9 mouse cellular contexts compared by ENCODE assay signal in the genomic region with DNA sequence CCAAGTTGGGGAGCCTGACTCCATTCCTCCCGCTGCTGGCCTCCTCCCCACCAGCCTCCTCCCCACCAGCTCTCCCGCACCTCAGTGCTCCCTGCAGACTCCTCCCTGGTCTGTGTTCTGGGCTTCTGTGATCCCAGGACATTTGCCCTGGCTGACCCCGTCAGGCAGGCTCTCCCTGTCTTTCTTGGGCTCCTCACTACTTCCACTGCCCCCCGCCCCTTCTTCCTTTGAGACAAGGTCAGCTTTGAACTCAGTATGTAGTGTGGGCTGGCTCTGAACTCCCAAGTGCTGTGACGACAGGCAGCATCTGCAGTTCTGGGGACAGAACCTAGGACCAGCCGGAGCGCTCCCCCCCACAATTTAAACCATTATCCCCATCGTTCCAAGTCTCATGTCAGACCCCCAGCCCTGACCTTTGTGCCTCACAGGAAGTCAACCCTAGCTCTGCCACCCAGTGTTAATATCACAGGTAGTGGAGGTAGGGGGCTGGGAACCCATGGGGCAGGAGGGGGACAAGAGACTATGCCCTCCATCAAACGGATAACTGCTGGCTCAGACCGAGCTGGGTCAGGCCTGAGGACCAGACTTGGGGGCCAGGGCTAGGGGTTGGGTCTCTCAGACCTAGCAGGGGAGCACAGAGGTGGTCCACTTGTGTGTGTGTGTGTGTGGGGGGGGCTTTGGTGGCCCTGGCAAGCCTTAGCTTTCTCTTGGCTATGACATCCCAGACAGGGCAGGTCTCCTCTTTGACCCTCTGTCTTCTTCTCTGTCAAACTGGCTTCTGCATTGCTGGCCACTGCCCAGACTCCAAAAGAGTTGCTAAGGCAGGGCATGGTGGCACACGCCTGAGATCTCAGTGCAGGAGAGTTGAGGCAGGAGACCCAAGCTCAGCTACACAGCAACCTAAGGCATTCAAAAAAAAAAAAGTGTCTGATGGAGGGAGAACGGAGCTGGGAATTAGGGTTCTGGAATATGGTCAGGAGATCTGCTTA. TPM values are rescaled to one million over a fixed set of nuclear protein-coding genes. Genes with fewer than 3 reads are reported as not detected.
DNase-seq lines count a peak whose midpoint lies in the region; ATAC-seq and TF ChIP-seq lines count a peak whose summit lies in the region.
"Had no signal": no experiment of that assay in that cellular context is flagged by ENCODE, and none has a peak within 500 bp of the region (broad histone marks: within the 10 kb centered on the region; RNA-seq: fewer than 3 reads in every experiment).

No protein-coding gene starts in this region.

- H3K27me3 ChIP-seq in embryonic facial prominence, embryonic 10.5 days (replicated peaks; ENCODE audit: low read depth, poor library complexity, severe bottlenecking): peaks cover 54% of the 10 kb centered on the region
- H3K27me3 ChIP-seq in liver, embryonic 14.5 days (ENCODE audit: control insufficient read depth, insufficient read depth, low read length): no peaks in the 10 kb centered on the region

- peaks cover 4% of the 10 kb centered on the region; the same call in 1 of the 2 replicates for H3K36me3 ChIP-seq in embryonic facial prominence, embryonic 10.5 days (replicated peaks)
- H3K36me3 ChIP-seq in liver, embryonic 14.5 days (replicated peaks; ENCODE audit: control insufficient read depth, insufficient read depth, low read depth): no peaks in the 10 kb centered on the region

- H3K4me1 ChIP-seq in embryonic facial prominence, embryonic 10.5 days: peaks cover 80% of the 10 kb centered on the region
- H3K4me1 ChIP-seq in liver, embryonic 14.5 days (replicated peaks; ENCODE audit: control insufficient read depth in 2 of 2, insufficient read depth in 2 of 2, low read length in 1 of 2): peaks cover 2 to 8% of the 10 kb centered on the region in 2 experiments; a peak in 2 of 4 replicates

- peak overlapping the region; percentile 90 for H3K27ac ChIP-seq in embryonic facial prominence, embryonic 10.5 days (replicated peaks)
- H3K27ac ChIP-seq in liver, embryonic 14.5 days: no peak overlapping the region

- peak overlapping the region; percentile 60 for H3K4me3 ChIP-seq in embryonic facial prominence, embryonic 10.5 days
- H3K4me3 ChIP-seq in liver, embryonic 14.5 days (ENCODE audit: insufficient read depth in 1 of 2, low read depth in 2 of 2, low read length in 2 of 2): peak overlapping the region in 1 of 2 experiments; percentile 33; a peak in 1 of 4 replicates

- TF ChIP-seq CTCF in liver, embryonic 14.5 days (IDR thresholded peaks at IDR 0.05; ENCODE audit: low read depth): no peak

- WGBS in embryonic facial prominence, embryonic 10.5 days: 38% methylated on average over 12 of the region's 12 CpGs
- 43% methylated on average over 12 of the region's 12 CpGs for WGBS in liver, embryonic 14.5 days (ENCODE audit: insufficient replicate concordance)

- intact Hi-C loops in heart, postnatal 14 days (cut with DNase I): no loop called here

- no peaks in the 10 kb centered on the region for H3K9me3 ChIP-seq in embryonic facial prominence, embryonic 10.5 days
- H3K9me3 ChIP-seq in liver, embryonic 14.5 days (ENCODE audit: control insufficient read depth, low read length): no peaks in the 10 kb centered on the region

- no peak overlapping the region for H3K9ac ChIP-seq in liver, embryonic 14.5 days (replicated peaks)

- peak overlapping the region; percentile 56 for H3K4me2 ChIP-seq in liver, embryonic 14.5 days (ENCODE audit: low read depth)

- no peak for ATAC-seq in liver, embryonic 14.5 days (ENCODE audit: insufficient read depth)

- no peak for TF ChIP-seq EP300 in liver, embryonic 14.5 days (IDR thresholded peaks at IDR 0.05; ENCODE audit: low read depth)

- peak; percentile 35 for DNase-seq in kidney, adult 11 months
- DNase-seq in kidney, adult 9 months: no peak
- DNase-seq in embryonic facial prominence, embryonic 10.5 days (ENCODE audit: low spot score): no peak
- peak; percentile 6 to 10 for DNase-seq in heart, postnatal 14 days
- DNase-seq in liver, embryonic 14.5 days (ENCODE audit: low read depth in 3 of 3, low spot score in 3 of 3): no peak
- DNase-seq in ovary, postnatal 10 days (ENCODE audit: low spot score): no peak
- DNase-seq in ovary, postnatal 36 days (ENCODE audit: low spot score): no peak
- DNase-seq in urinary bladder, adult 18-20 months (ENCODE audit: low spot score in 2 of 2): no peak

RNA-seq across cellular contexts. Expression of a gene that starts 24.7 kb away (rescaled TPM):
- 2.0 and 2.8 TPM in 2 replicates for polyA plus RNA-seq in embryonic facial prominence, embryonic 10.5 days (2016; fragmentation: Nextera tagmentation; extraction: Ambion mirVana)
- total RNA-seq in heart, postnatal 14 days (2021): 1 to 10 TPM; 1.9 to 2.0 TPM
- 1.6 and 1.9 TPM in 2 replicates for polyA plus RNA-seq in liver, embryonic 14.5 days (2012; rRNA removed)
- 1.7 and 1.8 TPM in 2 replicates for polyA plus RNA-seq in liver, embryonic 14.5 days (2014; fragmentation: Nextera tagmentation; extraction: Ambion mirVana)

RNA-seq across cellular contexts. Expression of a gene that starts 28.7 kb away (rescaled TPM):
- 1.8 and 3.1 TPM in 2 replicates for polyA plus RNA-seq in embryonic facial prominence, embryonic 10.5 days (2016; fragmentation: Nextera tagmentation; extraction: Ambion mirVana)
- under 1 TPM; 0.65 to 0.83 TPM for total RNA-seq in heart, postnatal 14 days (2021)
- 0.78 and 0.90 TPM in 2 replicates for polyA plus RNA-seq in liver, embryonic 14.5 days (2012; rRNA removed)
- 0.21 and 0.36 TPM in 2 replicates for polyA plus RNA-seq in liver, embryonic 14.5 days (2014; fragmentation: Nextera tagmentation; extraction: Ambion mirVana)
- total RNA-seq: hematopoietic stem cell, adult 5-6 weeks had no signal

RNA-seq across cellular contexts. Expression of a gene that starts 33.3 kb away (rescaled TPM):
- polyA plus RNA-seq in embryonic facial prominence, embryonic 10.5 days (2016; fragmentation: Nextera tagmentation; extraction: Ambion mirVana): 2.7 TPM in 2 replicates
- under 1 TPM; 0.51 to 0.84 TPM for total RNA-seq in heart, postnatal 14 days (2021)
- polyA plus RNA-seq in liver, embryonic 14.5 days (2012; rRNA removed): 1.0 and 1.7 TPM in 2 replicates
- 0.37 and 0.47 TPM in 2 replicates for polyA plus RNA-seq in liver, embryonic 14.5 days (2014; fragmentation: Nextera tagmentation; extraction: Ambion mirVana)

RNA-seq across cellular contexts. Expression of a gene that starts 33.3 kb away (rescaled TPM):
- polyA plus RNA-seq in embryonic facial prominence, embryonic 10.5 days (2016; fragmentation: Nextera tagmentation; extraction: Ambion mirVana): 105 and 109 TPM in 2 replicates
- total RNA-seq in heart, postnatal 14 days (2021): 10 to 100 TPM; 47.6 to 55.3 TPM
- polyA plus RNA-seq in liver, embryonic 14.5 days (2012; rRNA removed): 29.8 and 32.2 TPM in 2 replicates
- polyA plus RNA-seq in liver, embryonic 14.5 days (2014; fragmentation: Nextera tagmentation; extraction: Ambion mirVana): 35.0 and 39.7 TPM in 2 replicates

RNA-seq across cellular contexts. Expression of a gene that starts 37.9 kb away (rescaled TPM):
- polyA plus RNA-seq in embryonic facial prominence, embryonic 10.5 days (2016; fragmentation: Nextera tagmentation; extraction: Ambion mirVana): 12.5 and 20.2 TPM in 2 replicates
- total RNA-seq in heart, postnatal 14 days (2021): 100 to 1,000 TPM; 133 TPM
- polyA plus RNA-seq in liver, embryonic 14.5 days (2012; rRNA removed): 1.2 and 1.3 TPM in 2 replicates
- 4.6 and 7.3 TPM in 2 replicates for polyA plus RNA-seq in liver, embryonic 14.5 days (2014; fragmentation: Nextera tagmentation; extraction: Ambion mirVana)

Comparison
In these comparisons a context has a peak if more than half of its experiments do, and no peak if none do; other contexts are left out.
1. DNase-seq: peak in kidney, adult 11 months (single experiment) and heart, postnatal 14 days (2 of 2); none in kidney, adult 9 months (single experiment), embryonic facial prominence, embryonic 10.5 days (single experiment), liver, embryonic 14.5 days (0 of 3), ovary, postnatal 10 days (single experiment), ovary, postnatal 36 days (single experiment) and urinary bladder, adult 18-20 months (0 of 2).